Comparison of ENCODE assay signal across 10 mouse cellular contexts in genomic region chrX:48031866-48032265, GRCm38 (mm10).
"Had no signal": no experiment of that assay in that cellular context is flagged by ENCODE, and none has a peak within 500 bp of the region (broad histone marks: within the 10 kb centered on the region; RNA-seq: fewer than 3 reads in every experiment).

No protein-coding gene starts in this region.

- ATAC-seq: intestine, embryonic 15.5 days; midbrain, embryonic 16.5 days had no signal

- H3K27ac ChIP-seq: intestine, embryonic 15.5 days; limb, embryonic 12.5 days; liver, embryonic 14.5 days; midbrain, embryonic 12.5 days; stomach, embryonic 15.5 days had no signal

- H3K9me3 ChIP-seq: intestine, embryonic 15.5 days; limb, embryonic 12.5 days; midbrain, embryonic 12.5 days; stomach, embryonic 15.5 days had no signal

- H3K4me3 ChIP-seq: intestine, embryonic 15.5 days; limb, embryonic 12.5 days; midbrain, embryonic 12.5 days; stomach, embryonic 15.5 days had no signal

- H3K36me3 ChIP-seq: intestine, embryonic 15.5 days; limb, embryonic 12.5 days; midbrain, embryonic 12.5 days; stomach, embryonic 15.5 days had no signal

- H3K4me1 ChIP-seq: intestine, embryonic 15.5 days; limb, embryonic 12.5 days; stomach, embryonic 15.5 days had no signal

- DNase-seq: lung, adult 18-20 months; right cerebral cortex, postnatal 14 days; thymus, adult 2 months; thymus, postnatal 25 days had no signal

- H3K27me3 ChIP-seq: stomach, embryonic 15.5 days had no signal

- H3K9ac ChIP-seq: intestine, embryonic 15.5 days; limb, embryonic 12.5 days; liver, embryonic 14.5 days; midbrain, embryonic 12.5 days; stomach, embryonic 15.5 days had no signal

- H3K4me2 ChIP-seq: intestine, embryonic 15.5 days; limb, embryonic 12.5 days; midbrain, embryonic 12.5 days; stomach, embryonic 15.5 days had no signal
